Mouse (Mus musculus) kidney, adult 2 months (tissue): ENCODE results near the gene Psmd9. TPM values are rescaled to one million over a fixed set of nuclear protein-coding genes. Genes with fewer than 3 reads are reported as not detected.

Source experiments
- DNase-seq: peaks from one replicate; pipeline ENCODE4 v3.0.0; 2021
- H3K27ac ChIP-seq: fragments of 200-500 bp; 2 replicates; pipeline ENCODE4 v1.5.1; 2012; ENCODE audit warnings: low read depth, low read length, control low read depth, inconsistent platforms; ENCODE audit not compliant: insufficient read depth
- H3K27me3 ChIP-seq: fragments of 200-500 bp; replicated peaks from 2 replicates; pipeline ENCODE4 v1.6.1; 2012; ENCODE audit warnings: mild to moderate bottlenecking, moderate library complexity, low read length, inconsistent platforms; ENCODE audit not compliant: control insufficient read depth, insufficient read depth
- H3K36me3 ChIP-seq: fragments of 200-500 bp; 2 replicates; pipeline ENCODE4 v1.6.1; 2012; ENCODE audit warnings: mild to moderate bottlenecking, moderate library complexity, low read length, inconsistent platforms; ENCODE audit not compliant: control insufficient read depth, insufficient read depth
- H3K4me1 ChIP-seq: fragments of 200-500 bp; 2 replicates; pipeline ENCODE4 v1.6.1; 2011; ENCODE audit warnings: low read length; ENCODE audit not compliant: control insufficient read depth, insufficient read depth
- H3K4me3 ChIP-seq: fragments of 200-500 bp; 2 replicates; pipeline ENCODE4 v1.5.1; 2011; ENCODE audit warnings: mild to moderate bottlenecking, low read depth, low read length, control low read depth; ENCODE audit not compliant: insufficient read depth
- CTCF ChIP-seq: fragments of 200-500 bp; conservative IDR thresholded peaks from 2 replicates; pipeline ENCODE4 v1.5.1; 2011; ENCODE audit warnings: low read depth, mild to moderate bottlenecking, control low read depth, low read length, moderate library complexity, mixed read lengths; ENCODE audit not compliant: insufficient read depth, insufficient read length
- POLR2A ChIP-seq: fragments of 200-500 bp; IDR thresholded peaks from one replicate; pipeline ENCODE4 v1.6.1; 2011; ENCODE audit warnings: low read depth, low read length, control low read depth
- WGBS: fragments of 180-500 bp; shearing (Covaris S2); methylation state at CpG from one replicate; pipeline ENCODE4 v1.1.7; 2018; 5-methylcytosine and 5-hydroxymethylcytosine counted together
- polyA plus RNA-seq: library from polyadenylated mRNA; depleted of rRNA; stranded (reverse); fragments of >200 nt; gene quantifications from 2 replicates; pipeline ENCODE4 v1.2.3, GENCODE M21; 2012

Gene Psmd9
- polyA plus RNA-seq, 1 experiment = 35.1 TPM

- H3K4me1 ChIP-seq = no peaks in the 10 kb centered on the region
- 42% methylated on average over 6 of the region's 6 CpGs for WGBS
- no peak for TF ChIP-seq POLR2A
- TF ChIP-seq CTCF = no peak
- no peaks in the 10 kb centered on the region for H3K36me3 ChIP-seq
- no peak overlapping the region for H3K4me3 ChIP-seq
- peak; percentile 85 for DNase-seq
- no peaks in the 10 kb centered on the region for H3K27me3 ChIP-seq
- H3K27ac ChIP-seq = no peak overlapping the region
Measured at GRCm38 (mm10) chr5:123185966-123186365, 16.8 kb downstream of the Psmd9 start.

DNA sequence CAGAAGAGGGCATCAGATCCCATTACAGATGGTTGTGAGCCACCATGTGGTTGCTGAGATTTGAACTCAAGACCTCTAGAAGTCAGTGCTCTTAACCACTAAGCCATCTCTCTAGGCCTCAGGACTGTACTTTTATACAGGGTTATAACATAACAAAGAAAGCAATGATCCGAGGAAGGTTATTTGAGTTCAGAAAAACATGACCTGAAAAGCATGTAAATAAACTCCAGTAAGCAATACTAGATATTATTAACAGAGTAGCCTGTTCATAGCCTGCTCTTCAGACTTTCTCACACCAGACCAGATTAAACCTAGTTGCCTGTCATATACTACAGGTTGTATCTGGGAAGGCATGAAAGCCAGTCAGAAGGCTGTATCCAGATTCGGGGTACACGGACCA lies 18.1 kb downstream of the Psmd9 start:
- peak; percentile 70 for DNase-seq
- no peak overlapping the region for H3K27ac ChIP-seq
- WGBS = 70% methylated on average over 3 of the region's 3 CpGs
- H3K27me3 ChIP-seq = no peaks in the 10 kb centered on the region
- no peaks in the 10 kb centered on the region for H3K36me3 ChIP-seq
- no peak overlapping the region for H3K4me3 ChIP-seq
- H3K4me1 ChIP-seq = peaks cover 2% of the 10 kb centered on the region; the same call in 1 of the 2 replicates
- TF ChIP-seq CTCF (no peak), POLR2A (no peak)

DNA sequence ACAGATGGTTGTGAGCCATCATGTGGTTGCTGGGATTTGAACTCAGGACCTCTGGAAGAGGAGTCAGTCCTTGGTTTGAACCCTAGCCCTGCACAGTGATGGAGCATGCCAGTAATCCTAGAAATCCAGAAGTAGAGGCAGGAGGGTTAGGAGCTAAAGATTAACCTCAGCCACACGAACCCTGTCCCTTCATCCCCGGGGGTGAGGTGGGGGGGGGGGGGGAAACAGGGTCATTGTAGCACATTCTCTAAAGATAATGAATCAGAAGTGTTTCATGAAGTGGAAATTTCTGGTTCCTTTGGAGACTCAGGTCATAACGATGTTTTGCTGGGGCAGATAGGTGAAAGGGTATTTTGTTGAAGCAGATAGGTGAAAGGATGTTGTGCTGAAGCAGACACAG lies 21.7 kb downstream of the Psmd9 start:
- no peak overlapping the region for H3K4me3 ChIP-seq
- DNase-seq = peak; percentile 67
- 36% methylated on average over 3 of the region's 3 CpGs for WGBS

DNA sequence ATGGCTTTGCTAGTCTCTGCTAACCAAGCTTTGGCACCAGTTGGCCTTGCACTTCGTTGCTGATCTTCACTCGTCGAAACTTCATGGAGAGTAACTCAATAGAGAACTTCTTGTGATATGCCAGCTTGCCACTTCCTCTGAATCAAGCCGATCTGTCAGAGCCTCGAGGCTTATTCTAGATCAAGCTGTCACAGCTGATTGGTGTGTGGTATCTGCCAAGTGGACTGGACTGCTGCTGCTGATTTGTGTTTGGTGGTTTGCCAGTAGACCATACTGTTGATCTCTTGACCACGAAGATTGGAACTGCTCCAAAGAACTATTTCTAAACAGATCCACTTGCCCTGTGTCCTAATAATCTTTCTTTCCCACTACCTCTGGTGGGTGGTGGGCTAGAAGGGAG lies 22.2 kb downstream of the Psmd9 start:
- peak; percentile 88 for DNase-seq
- no peak overlapping the region for H3K27ac ChIP-seq
- TF ChIP-seq POLR2A = no peak
- TF ChIP-seq CTCF = no peak
- peaks cover 2% of the 10 kb centered on the region; the same call in 1 of the 2 replicates for H3K4me1 ChIP-seq
- no peak overlapping the region for H3K4me3 ChIP-seq
- no peaks in the 10 kb centered on the region for H3K36me3 ChIP-seq
- H3K27me3 ChIP-seq = no peaks in the 10 kb centered on the region
- WGBS = 46% methylated on average over 6 of the region's 6 CpGs

More for the DNA sequence above, 21.7 kb downstream of the Psmd9 start:
- H3K4me1 ChIP-seq = peaks cover 2% of the 10 kb centered on the region; the same call in 1 of the 2 replicates
- no peak overlapping the region for H3K27ac ChIP-seq
- no peaks in the 10 kb centered on the region for H3K27me3 ChIP-seq
- H3K36me3 ChIP-seq = no peaks in the 10 kb centered on the region
- TF ChIP-seq POLR2A (no peak), CTCF (no peak)

DNA sequence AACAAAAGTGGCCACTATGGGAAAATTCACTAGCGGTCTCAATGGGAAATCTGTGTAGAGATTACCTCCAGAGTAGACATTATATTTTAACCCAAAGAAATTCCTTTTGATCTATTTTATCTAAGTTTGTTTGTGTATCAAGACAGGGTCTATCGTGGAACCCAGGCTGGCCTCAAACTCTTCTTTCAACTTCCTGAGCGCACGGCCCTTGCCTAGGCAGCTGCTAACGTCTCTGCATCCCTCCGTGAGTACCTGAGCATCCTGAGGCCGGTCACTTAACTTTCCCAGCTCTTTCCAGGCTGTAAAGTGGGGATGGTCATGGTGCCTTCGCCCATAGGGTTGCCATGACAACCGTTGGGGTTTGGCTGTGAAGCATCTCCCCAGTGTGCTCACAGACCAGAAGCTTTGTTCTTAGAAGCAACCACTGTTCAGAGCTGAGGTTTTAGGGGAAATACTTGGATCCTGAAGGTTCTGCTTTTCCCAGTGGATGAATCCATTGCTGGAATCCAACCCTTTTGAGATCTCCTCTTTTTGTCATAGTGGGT lies 23.5 kb downstream of the Psmd9 start:
- Histone ChIP-seq H3K4me3 (no peak overlapping the region), H3K4me1 (peaks cover 2% of the 10 kb centered on the region; the same call in 1 of the 2 replicates), H3K27me3 (no peaks in the 10 kb centered on the region), H3K27ac (no peak overlapping the region), H3K36me3 (no peaks in the 10 kb centered on the region)
- WGBS = 66% methylated on average over 9 of the region's 9 CpGs
- TF ChIP-seq POLR2A (no peak), CTCF (no peak)
- DNase-seq = no peak

- H3K27ac ChIP-seq = no peak overlapping the region
- peaks cover 2% of the 10 kb centered on the region; the same call in 1 of the 2 replicates for H3K4me1 ChIP-seq
- H3K4me3 ChIP-seq = no peak overlapping the region
- 86% methylated on average over 5 of the region's 5 CpGs for WGBS
- no peak for TF ChIP-seq CTCF
- no peak for TF ChIP-seq POLR2A
- no peaks in the 10 kb centered on the region for H3K36me3 ChIP-seq
- H3K27me3 ChIP-seq = no peaks in the 10 kb centered on the region
- no peak for DNase-seq
Measured at GRCm38 (mm10) chr5:123193436-123193835, 24.2 kb downstream of the Psmd9 start.

- Histone ChIP-seq H3K36me3 (no peaks in the 10 kb centered on the region), H3K27ac (no peak overlapping the region), H3K4me1 (peaks cover 2% of the 10 kb centered on the region; the same call in 1 of the 2 replicates), H3K4me3 (no peak overlapping the region), H3K27me3 (no peaks in the 10 kb centered on the region)
- WGBS = 88% methylated on average over 6 of the region's 6 CpGs
- DNase-seq = no peak
- TF ChIP-seq POLR2A (no peak), CTCF (no peak)
Measured at GRCm38 (mm10) chr5:123194856-123195255, 25.6 kb downstream of the Psmd9 start.
